Mouse (Mus musculus) G1E (cell line): ENCODE results near the gene Olfr524. TPM values are rescaled to one million over a fixed set of nuclear protein-coding genes. Genes with fewer than 3 reads are reported as not detected.

Experiments
- ATAC-seq: 2 replicates; pipeline ENCODE4 v1.8.0; 2016; ENCODE audit warnings: mild to moderate bottlenecking; ENCODE audit not compliant: insufficient number of reproducible peaks, poor library complexity, low FRiP score, severe bottlenecking; ENCODE audit errors: extremely low read depth
- DNase-seq: peaks from one replicate; pipeline ENCODE4 v3.0.0; 2012; ENCODE audit warnings: low spot score
- H3K27me3 ChIP-seq: 2 replicates; pipeline ENCODE4 v1.6.1; 2012; ENCODE audit warnings: mild to moderate bottlenecking, low read length, inconsistent platforms; ENCODE audit not compliant: insufficient read depth
- H3K36me3 ChIP-seq: replicated peaks from 2 replicates; pipeline ENCODE3; 2012; ENCODE audit warnings: mild to moderate bottlenecking, inconsistent platforms
- H3K4me1 ChIP-seq: 2 replicates; pipeline ENCODE4 v1.6.1; 2012; ENCODE audit warnings: low read depth, low read length, inconsistent platforms, mixed read lengths; ENCODE audit not compliant: insufficient read depth
- H3K4me3 ChIP-seq: 2 replicates; pipeline ENCODE4 v1.5.1; 2012; ENCODE audit warnings: low read depth, mild to moderate bottlenecking, inconsistent platforms, low read length, moderate library complexity, mixed read lengths
- H3K9me3 ChIP-seq: replicated peaks from 2 replicates; pipeline ENCODE4 v1.6.1; 2012; ENCODE audit warnings: inconsistent platforms
- CTCF ChIP-seq: IDR thresholded peaks from 2 replicates; pipeline ENCODE4 v1.5.1; 2012; ENCODE audit warnings: low read depth, low read length, inconsistent platforms, mixed read lengths
- GATA1 ChIP-seq: IDR thresholded peaks from 2 replicates; pipeline ENCODE4 v1.6.1; 2012; ENCODE audit warnings: borderline replicate concordance, low read length, inconsistent platforms, mixed read lengths
- GATA2 ChIP-seq: IDR thresholded peaks from 2 replicates; pipeline ENCODE4 v1.6.1; 2012; ENCODE audit warnings: low read depth, low read length, inconsistent platforms, borderline replicate concordance
- POLR2AphosphoS5 ChIP-seq: IDR thresholded peaks from 2 replicates; pipeline ENCODE4 v1.6.1; 2012; ENCODE audit warnings: low read depth, low read length, inconsistent platforms; ENCODE audit not compliant: insufficient replicate concordance
- TAL1 ChIP-seq: conservative IDR thresholded peaks from 2 replicates; pipeline ENCODE4 v1.6.1; 2012; ENCODE audit warnings: low read depth, low read length, inconsistent platforms, mixed read lengths
- polyA plus RNA-seq: library from polyadenylated mRNA; stranded (reverse); fragments of >175 nt; gene quantifications from 2 replicates; pipeline ENCODE4 v1.2.3, GENCODE M21; 2012
- total RNA-seq, 2 experiments: library from RNA; stranded (forward) in 1 of 2; stranded (reverse) in 1 of 2; fragments of 200-1000 nt in 1 of 2; fragments of >200 nt in 1 of 2; fragmentation: Nextera tagmentation in 1 of 2; gene quantifications; 2 replicates each; pipeline ENCODE4 v1.2.3; 2014 to 2017

The Olfr524 gene
- not detected in 2 replicates for total RNA-seq (2014; fragmentation: Nextera tagmentation)
- total RNA-seq (2017), result 0.05 and 0.06 TPM in 2 replicates
- not detected in 2 replicates for polyA plus RNA-seq

GRCm38 (mm10) chr7:140205864-140206263, at the start of gene Olfr524:
Gene Olfr524 (minus strand): TSS chr7:140205964.
- Histone ChIP-seq H3K4me1 (peaks cover 94% of the 10 kb centered on the region), H3K36me3 (no peaks in the 10 kb centered on the region), H3K9me3 (no peaks in the 10 kb centered on the region), H3K27me3 (no peaks in the 10 kb centered on the region), H3K4me3 (peak within 1 kb of the TSS; percentile 50; the same call in 1 of the 2 replicates)
- TF ChIP-seq GATA1 (no peak), POLR2AphosphoS5 (no peak), GATA2 (no peak), CTCF (no peak), TAL1 (no peak)
- ATAC-seq, result no peak
- no peak for DNase-seq

- peaks cover 10% of the 10 kb centered on the region for H3K4me1 ChIP-seq
- no peak overlapping the region for H3K4me3 ChIP-seq
- TF ChIP-seq GATA2, result no peak
- no peak for TF ChIP-seq TAL1
- no peak for TF ChIP-seq POLR2AphosphoS5
- TF ChIP-seq CTCF, result no peak
- no peak for TF ChIP-seq GATA1
- ATAC-seq, result peak; percentile 34; the same call in 1 of the 2 replicates
- no peaks in the 10 kb centered on the region for H3K36me3 ChIP-seq
- H3K27me3 ChIP-seq, result peaks cover 16% of the 10 kb centered on the region
- no peaks in the 10 kb centered on the region for H3K9me3 ChIP-seq
- DNase-seq, result peak; percentile 6
Measured at GRCm38 (mm10) chr7:140253780-140254299, 48.1 kb upstream of the Olfr524 start.

- TF ChIP-seq GATA2, result no peak
- TF ChIP-seq GATA1, result no peak
- no peak for TF ChIP-seq CTCF
- TF ChIP-seq TAL1, result no peak
- TF ChIP-seq POLR2AphosphoS5, result no peak
- no peak within 1 kb of the TSS for H3K4me3 ChIP-seq
- H3K9me3 ChIP-seq, result no peaks in the 10 kb centered on the region
- H3K36me3 ChIP-seq, result no peaks in the 10 kb centered on the region
- no peaks in the 10 kb centered on the region for H3K4me1 ChIP-seq
- no peak for DNase-seq
- ATAC-seq, result no peak
- H3K27me3 ChIP-seq, result peaks cover 22% of the 10 kb centered on the region
Measured at GRCm38 (mm10) chr7:140247216-140247615, 41.5 kb upstream of the Olfr524 start, which contains the start of gene 5830411N06Rik. Gene 5830411N06Rik (plus strand): TSS chr7:140247284.

- Histone ChIP-seq H3K4me1 (no peaks in the 10 kb centered on the region), H3K4me3 (no peak overlapping the region), H3K36me3 (no peaks in the 10 kb centered on the region), H3K9me3 (no peaks in the 10 kb centered on the region), H3K27me3 (peaks cover 7% of the 10 kb centered on the region)
- no peak for ATAC-seq
- TF ChIP-seq TAL1 (no peak), CTCF (no peak), GATA2 (no peak), POLR2AphosphoS5 (no peak), GATA1 (no peak)
- no peak for DNase-seq
Measured at GRCm38 (mm10) chr7:140233696-140234095, 27.9 kb upstream of the Olfr524 start.

- no peaks in the 10 kb centered on the region for H3K9me3 ChIP-seq
- ATAC-seq (no peak), DNase-seq (no peak)
- no peaks in the 10 kb centered on the region for H3K4me1 ChIP-seq
- TF ChIP-seq TAL1 (no peak), GATA1 (no peak), POLR2AphosphoS5 (no peak), GATA2 (no peak), CTCF (no peak)
- H3K4me3 ChIP-seq, result no peak overlapping the region
- no peaks in the 10 kb centered on the region for H3K36me3 ChIP-seq
- H3K27me3 ChIP-seq, result peaks cover 14% of the 10 kb centered on the region
Measured at GRCm38 (mm10) chr7:140231026-140231425, 25.3 kb upstream of the Olfr524 start.

GRCm38 (mm10) chr7:140228476-140228875, 22.7 kb upstream of the Olfr524 start:
- Histone ChIP-seq H3K36me3 (no peaks in the 10 kb centered on the region), H3K4me1 (peaks cover 5% of the 10 kb centered on the region), H3K27me3 (peaks cover 20% of the 10 kb centered on the region), H3K9me3 (no peaks in the 10 kb centered on the region), H3K4me3 (no peak overlapping the region)
- DNase-seq, result no peak
- no peak for TF ChIP-seq GATA2
- TF ChIP-seq TAL1, result no peak
- TF ChIP-seq CTCF, result no peak
- TF ChIP-seq GATA1, result no peak
- no peak for TF ChIP-seq POLR2AphosphoS5
- no peak for ATAC-seq
